Mouse (Mus musculus): ENCODE measurements around the gene Bloc1s6.
A peak's percentile ranks its signal among the peaks of the same experiment; 100 is the strongest.

- TF ChIP-seq POLR2A (IDR thresholded peaks at IDR 0.05; ENCODE audit: insufficient read depth, low read depth, low read length) (peak; percentile 26; the same call in 1 of the 2 replicates), CTCF (IDR thresholded peaks at IDR 0.05; ENCODE audit: insufficient read depth, low read depth, low read length) (peak; percentile 15; the same call in 1 of the 2 replicates)
Observed at GRCm38 (mm10) chr2:122702181-122703036, 35.9 kb upstream of the Bloc1s6 start, which contains the start of gene Slc30a4.
